Mouse (Mus musculus): ENCODE results near the gene St6gal2.

DNA sequence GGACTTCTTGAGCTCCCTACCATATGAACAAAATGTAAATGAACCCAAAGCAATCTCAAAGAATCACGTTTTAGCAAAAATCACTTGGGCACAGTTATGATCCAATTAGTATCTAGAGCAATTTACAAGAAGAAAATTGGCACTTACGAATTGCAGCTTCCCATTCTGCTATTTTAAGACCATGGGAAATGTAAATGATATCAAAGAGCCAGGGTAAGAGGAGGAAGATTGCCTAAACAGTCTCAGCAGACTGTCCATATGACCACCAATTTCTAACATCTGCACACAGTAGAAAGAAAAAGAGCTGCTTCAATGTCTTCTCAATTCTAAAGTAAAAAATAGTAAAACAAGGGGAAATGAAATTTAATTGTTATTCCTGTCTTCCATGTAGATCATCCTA lies 116.6 kb downstream of the St6gal2 start:
- no peak for TF ChIP-seq CTCF (IDR thresholded peaks at IDR 0.05; ENCODE audit: low read depth, low read length)
- TF ChIP-seq POLR2A (IDR thresholded peaks at IDR 0.05; ENCODE audit: insufficient read depth, low read length) = no peak
